Mouse (Mus musculus): ENCODE measurements around the gene Tulp3. TPM values are rescaled to one million over a fixed set of nuclear protein-coding genes. Genes with fewer than 3 reads are reported as not detected.

Gene Tulp3
- polyA plus RNA-seq, 1 experiment: 28.0 TPM

DNA sequence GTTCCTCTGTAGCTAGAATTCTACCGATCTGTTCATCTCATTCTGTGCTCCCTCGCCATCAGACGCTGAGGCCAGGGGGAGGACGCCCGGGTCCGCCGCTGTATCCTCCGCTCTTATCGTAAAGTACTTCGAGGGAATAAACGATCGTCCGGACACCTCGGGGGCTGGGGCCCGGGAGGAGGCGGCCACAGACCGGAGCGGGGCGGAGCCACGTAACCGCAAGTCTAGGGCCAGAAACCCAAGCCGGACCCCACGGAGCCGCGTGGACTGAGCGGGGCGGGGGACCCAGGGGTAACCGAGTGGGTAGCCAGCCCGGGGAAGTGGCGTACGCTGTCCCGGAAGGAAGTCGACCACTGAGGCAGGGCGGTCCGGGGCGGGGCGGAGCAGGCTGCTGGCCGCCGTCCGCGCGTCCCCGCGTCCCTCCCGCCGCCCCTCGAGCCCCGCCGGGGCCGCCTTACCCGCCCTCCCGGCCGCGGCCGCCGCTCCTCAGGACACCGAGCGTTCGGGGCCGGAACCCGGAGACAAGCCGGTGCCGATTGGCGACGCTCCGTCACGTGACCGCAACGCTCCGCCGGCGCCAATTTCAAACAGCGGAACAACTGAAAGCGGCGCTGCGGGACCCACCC lies 6.8 kb upstream of the Tulp3 start, which contains the start of the genes Rhno1 and Foxm1:
Gene Rhno1, minus strand, starts transcription at position 531 of the 626 bp plus-strand sequence.
Gene Foxm1, plus strand, starts transcription at position 587 of the 626 bp plus-strand sequence.
- H3K27me3 ChIP-seq (ENCODE audit: control insufficient read depth, insufficient read depth, low read length): no peaks in the 10 kb centered on the region
- H3K36me3 ChIP-seq (ENCODE audit: control insufficient read depth, insufficient read depth, low read length): peaks cover 8% of the 10 kb centered on the region; the same call in 1 of the 2 replicates
- peak within 1 kb of the TSS; percentile 14; the same call in 1 of the 2 replicates for H3K27ac ChIP-seq (ENCODE audit: control insufficient read depth, insufficient read depth, low read length)
- TF ChIP-seq CTCF (IDR thresholded peaks at IDR 0.05; ENCODE audit: borderline replicate concordance, control insufficient read depth, extremely low read depth, insufficient read depth, low read length, poor library complexity): 0 out of 2 replicates have a peak, but pooled peaks have one; percentile 4
- no peak for TF ChIP-seq POLR2A (IDR thresholded peaks at IDR 0.05; ENCODE audit: control insufficient read depth, extremely low read depth, insufficient read depth, low read length, poor library complexity)
- peak; percentile 84 for DNase-seq
- peaks cover 10% of the 10 kb centered on the region for H3K4me1 ChIP-seq (replicated peaks; ENCODE audit: control insufficient read depth, insufficient read depth, low read length)
- H3K4me3 ChIP-seq (ENCODE audit: control insufficient read depth, insufficient read depth, low read length): peak within 1 kb of the TSS; percentile 99
- WGBS: under 1% methylated on average over 67 of the region's 76 CpGs

DNA sequence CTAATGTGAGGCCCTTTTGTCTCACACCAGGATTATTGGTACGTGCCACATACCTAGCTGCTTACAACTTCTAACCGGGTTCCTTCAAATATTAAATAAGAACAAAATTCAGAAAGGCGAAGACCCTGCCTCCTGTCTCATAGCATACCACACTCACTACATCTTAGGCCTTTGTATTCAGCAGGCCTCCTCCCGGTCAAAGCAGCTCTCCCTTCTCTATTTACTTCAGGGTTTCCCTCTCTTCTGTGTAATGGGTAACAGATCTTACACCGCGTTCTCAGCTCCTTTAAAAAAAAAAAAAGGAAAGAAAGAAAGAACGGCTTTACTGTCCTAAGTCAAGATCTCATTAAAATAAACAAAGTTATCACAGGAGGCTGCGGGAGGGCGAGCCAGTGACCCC lies 6.2 kb upstream of the Tulp3 start:
- H3K27ac ChIP-seq (ENCODE audit: control insufficient read depth, insufficient read depth, low read length): peak overlapping the region; percentile 14; the same call in 1 of the 2 replicates
- H3K4me1 ChIP-seq (replicated peaks; ENCODE audit: control insufficient read depth, insufficient read depth, low read length): peaks cover 10% of the 10 kb centered on the region
- peaks cover 5% of the 10 kb centered on the region; the same call in 1 of the 2 replicates for H3K36me3 ChIP-seq (ENCODE audit: control insufficient read depth, insufficient read depth, low read length)
- H3K27me3 ChIP-seq (ENCODE audit: control insufficient read depth, insufficient read depth, low read length): no peaks in the 10 kb centered on the region
- TF ChIP-seq CTCF (IDR thresholded peaks at IDR 0.05; ENCODE audit: borderline replicate concordance, control insufficient read depth, extremely low read depth, insufficient read depth, low read length, poor library complexity): no peak
- no peak for TF ChIP-seq POLR2A (IDR thresholded peaks at IDR 0.05; ENCODE audit: control insufficient read depth, extremely low read depth, insufficient read depth, low read length, poor library complexity)
- WGBS: 21% methylated on average over 9 of the region's 9 CpGs
- H3K4me3 ChIP-seq (ENCODE audit: control insufficient read depth, insufficient read depth, low read length): peak overlapping the region; percentile 99
- DNase-seq: no peak

DNA sequence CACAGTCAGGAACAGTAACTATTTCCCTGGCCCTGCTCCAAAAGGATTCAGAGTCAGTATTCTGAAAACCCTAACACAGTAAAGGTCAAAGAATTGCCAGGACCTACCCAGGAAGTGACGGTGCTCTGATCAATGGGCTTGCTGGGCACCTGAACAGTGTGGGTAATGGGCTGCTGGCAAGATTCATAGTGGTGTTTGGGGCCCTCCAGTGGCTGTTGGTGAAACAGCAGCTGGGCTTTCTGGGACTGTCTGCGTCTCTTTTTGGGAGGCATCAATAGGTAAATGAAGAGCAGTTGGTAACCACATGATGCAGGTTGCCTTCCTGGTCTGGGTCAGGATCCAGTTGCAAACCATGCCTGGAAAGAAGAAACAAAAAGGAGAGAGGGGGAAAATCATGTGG lies 3.3 kb upstream of the Tulp3 start:
- Histone ChIP-seq H3K36me3 (ENCODE audit: control insufficient read depth, insufficient read depth, low read length) (peaks cover 5% of the 10 kb centered on the region; the same call in 1 of the 2 replicates), H3K27me3 (ENCODE audit: control insufficient read depth, insufficient read depth, low read length) (no peaks in the 10 kb centered on the region; the same call in 1 of the 2 replicates), H3K27ac (ENCODE audit: control insufficient read depth, insufficient read depth, low read length) (no peak overlapping the region), H3K4me3 (ENCODE audit: control insufficient read depth, insufficient read depth, low read length) (no peak overlapping the region), H3K4me1 (replicated peaks; ENCODE audit: control insufficient read depth, insufficient read depth, low read length) (peaks cover 17% of the 10 kb centered on the region)
- 47% methylated on average over 2 of the region's 2 CpGs for WGBS
- DNase-seq: peak; percentile 79
- peak; percentile 82; the same call in 1 of the 2 replicates for TF ChIP-seq CTCF (IDR thresholded peaks at IDR 0.05; ENCODE audit: borderline replicate concordance, control insufficient read depth, extremely low read depth, insufficient read depth, low read length, poor library complexity)
- TF ChIP-seq POLR2A (IDR thresholded peaks at IDR 0.05; ENCODE audit: control insufficient read depth, extremely low read depth, insufficient read depth, low read length, poor library complexity): no peak

DNA sequence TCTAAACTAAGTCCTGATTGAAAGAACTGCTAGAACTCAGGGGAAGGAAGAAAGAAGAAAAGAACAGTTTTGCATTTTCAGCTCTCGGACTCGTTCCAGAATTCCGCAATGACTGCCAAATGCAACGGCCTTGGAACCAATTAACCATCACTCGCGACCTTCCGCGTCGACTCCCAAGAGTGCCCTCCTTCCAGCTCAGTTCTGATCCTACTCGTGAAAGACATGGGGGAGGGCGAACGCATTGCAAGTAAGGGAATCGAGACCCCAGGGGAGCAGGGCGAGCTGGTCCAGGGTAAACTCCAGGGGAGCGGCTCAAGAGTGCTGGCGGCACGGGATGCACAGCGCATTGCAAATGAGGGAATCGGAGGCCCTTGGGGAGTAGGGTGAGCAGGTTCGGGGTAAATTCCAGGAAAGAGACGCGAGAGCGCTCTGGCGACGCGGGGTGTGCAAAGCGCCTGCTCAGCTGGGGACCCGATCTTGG lies 410 bp downstream of the Tulp3 start:
- H3K27ac ChIP-seq (ENCODE audit: control insufficient read depth, insufficient read depth, low read length): no peak overlapping the region
- H3K36me3 ChIP-seq (ENCODE audit: control insufficient read depth, insufficient read depth, low read length): peaks cover 5% of the 10 kb centered on the region; the same call in 1 of the 2 replicates
- DNase-seq: no peak
- no peaks in the 10 kb centered on the region; the same call in 1 of the 2 replicates for H3K27me3 ChIP-seq (ENCODE audit: control insufficient read depth, insufficient read depth, low read length)
- WGBS: 4% methylated on average over 28 of the region's 28 CpGs
- peak overlapping the region; percentile 65 for H3K4me3 ChIP-seq (ENCODE audit: control insufficient read depth, insufficient read depth, low read length)
- TF ChIP-seq POLR2A (IDR thresholded peaks at IDR 0.05; ENCODE audit: control insufficient read depth, extremely low read depth, insufficient read depth, low read length, poor library complexity) (no peak), CTCF (IDR thresholded peaks at IDR 0.05; ENCODE audit: borderline replicate concordance, control insufficient read depth, extremely low read depth, insufficient read depth, low read length, poor library complexity) (no peak)
- peaks cover 7% of the 10 kb centered on the region for H3K4me1 ChIP-seq (replicated peaks; ENCODE audit: control insufficient read depth, insufficient read depth, low read length)

DNA sequence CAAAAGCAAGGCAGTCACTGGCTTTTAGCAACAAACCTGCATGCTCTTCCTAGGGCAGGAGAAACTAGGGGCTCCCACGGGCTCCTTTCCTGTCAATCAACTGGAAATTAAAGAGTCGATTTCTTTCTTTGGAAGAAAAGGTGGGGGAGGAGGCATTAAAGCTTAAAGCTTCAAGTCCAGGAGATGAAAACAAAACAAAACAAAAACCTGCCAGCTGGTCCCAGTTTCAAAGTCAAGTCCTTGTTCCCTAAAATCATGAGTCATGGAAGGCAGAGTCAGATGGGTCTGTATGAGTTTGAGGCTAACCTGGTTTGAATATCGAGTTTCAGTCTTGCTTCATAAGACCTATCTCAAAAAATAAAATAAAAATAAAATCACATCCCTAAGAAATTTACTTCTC lies 1.5 kb downstream of the Tulp3 start:
- Histone ChIP-seq H3K4me1 (replicated peaks; ENCODE audit: control insufficient read depth, insufficient read depth, low read length) (peaks cover 10% of the 10 kb centered on the region), H3K4me3 (ENCODE audit: control insufficient read depth, insufficient read depth, low read length) (no peak overlapping the region), H3K36me3 (ENCODE audit: control insufficient read depth, insufficient read depth, low read length) (peaks cover 5% of the 10 kb centered on the region; the same call in 1 of the 2 replicates), H3K27me3 (ENCODE audit: control insufficient read depth, insufficient read depth, low read length) (no peaks in the 10 kb centered on the region; the same call in 1 of the 2 replicates), H3K27ac (ENCODE audit: control insufficient read depth, insufficient read depth, low read length) (no peak overlapping the region)
- no peak for DNase-seq
- WGBS: 74% methylated on average over 3 of the region's 3 CpGs
- TF ChIP-seq CTCF (IDR thresholded peaks at IDR 0.05; ENCODE audit: borderline replicate concordance, control insufficient read depth, extremely low read depth, insufficient read depth, low read length, poor library complexity) (no peak), POLR2A (IDR thresholded peaks at IDR 0.05; ENCODE audit: control insufficient read depth, extremely low read depth, insufficient read depth, low read length, poor library complexity) (no peak)

DNA sequence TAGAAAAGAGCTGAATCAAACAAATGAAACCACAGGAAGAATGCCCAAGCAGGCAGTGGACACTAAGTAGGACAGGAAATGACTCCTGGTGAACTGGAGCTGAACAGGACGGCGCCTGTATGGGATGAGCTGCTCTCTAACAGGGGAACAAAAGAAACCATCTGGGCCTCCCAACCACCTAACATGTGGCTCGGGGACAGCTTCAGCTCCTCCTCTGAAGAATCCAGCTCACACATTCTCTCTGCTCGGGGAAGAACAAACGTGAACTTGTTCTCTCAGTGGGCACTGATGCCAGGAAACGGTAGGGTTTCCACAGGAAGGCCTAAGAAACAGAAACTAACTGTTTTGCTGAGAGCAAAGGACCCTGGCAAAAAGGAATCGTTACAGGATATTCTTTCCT lies 5.9 kb downstream of the Tulp3 start:
- Histone ChIP-seq H3K4me3 (ENCODE audit: control insufficient read depth, insufficient read depth, low read length) (no peak overlapping the region), H3K36me3 (ENCODE audit: control insufficient read depth, insufficient read depth, low read length) (no peaks in the 10 kb centered on the region), H3K27ac (ENCODE audit: control insufficient read depth, insufficient read depth, low read length) (peak overlapping the region; percentile 56; the same call in 1 of the 2 replicates), H3K4me1 (replicated peaks; ENCODE audit: control insufficient read depth, insufficient read depth, low read length) (peaks cover 3% of the 10 kb centered on the region), H3K27me3 (ENCODE audit: control insufficient read depth, insufficient read depth, low read length) (no peaks in the 10 kb centered on the region)
- WGBS: 15% methylated on average over 7 of the region's 7 CpGs
- DNase-seq: no peak
- no peak for TF ChIP-seq CTCF (IDR thresholded peaks at IDR 0.05; ENCODE audit: borderline replicate concordance, control insufficient read depth, extremely low read depth, insufficient read depth, low read length, poor library complexity)
